Mouse (Mus musculus): ENCODE measurements around the gene Gm11034. TPM values are rescaled to one million over a fixed set of nuclear protein-coding genes. Genes with fewer than 3 reads are reported as not detected.

Gene Gm11034
- polyA plus RNA-seq, 1 experiment from 2014 or later = not detected

GRCm38 (mm10) chr8:72239499-72240402 lies 26.3 kb upstream of the Gm11034 start, which contains the start of gene Ap1m1:
Gene Ap1m1, plus strand, starts transcription at chr8:72240018.
- Histone ChIP-seq H3K27me3 (ENCODE audit: low read depth, poor library complexity, severe bottlenecking) (no peaks in the 10 kb centered on the region), H3K36me3 (peaks cover 24% of the 10 kb centered on the region), H3K4me3 (peak within 1 kb of the TSS; percentile 71), H3K27ac (replicated peaks) (peak within 1 kb of the TSS; percentile 97), H3K4me1 (peaks cover 17% of the 10 kb centered on the region), H3K9me3 (replicated peaks) (no peaks in the 10 kb centered on the region)
- peak; percentile 99 for DNase-seq (ENCODE audit: low spot score)
- WGBS = under 1% methylated on average over 54 of the region's 54 CpGs

GRCm38 (mm10) chr8:72222656-72223055 lies 9.2 kb upstream of the Gm11034 start:
- no peaks in the 10 kb centered on the region for H3K27me3 ChIP-seq (ENCODE audit: low read depth, poor library complexity, severe bottlenecking)
- peaks cover 16% of the 10 kb centered on the region for H3K4me1 ChIP-seq
- no peak overlapping the region for H3K27ac ChIP-seq (replicated peaks)
- 88% methylated on average over 5 of the region's 5 CpGs for WGBS
- no peaks in the 10 kb centered on the region for H3K9me3 ChIP-seq (replicated peaks)
- no peak for DNase-seq (ENCODE audit: low spot score)
- H3K4me3 ChIP-seq = no peak overlapping the region
- peaks cover 38% of the 10 kb centered on the region for H3K36me3 ChIP-seq

- Histone ChIP-seq H3K27me3 (ENCODE audit: low read depth, poor library complexity, severe bottlenecking) (no peaks in the 10 kb centered on the region; the same call in 1 of the 2 replicates), H3K27ac (replicated peaks) (no peak overlapping the region), H3K4me1 (peaks cover 16% of the 10 kb centered on the region), H3K36me3 (peaks cover 38% of the 10 kb centered on the region), H3K4me3 (peak overlapping the region; percentile 92), H3K9me3 (replicated peaks) (no peaks in the 10 kb centered on the region)
- no peak for DNase-seq (ENCODE audit: low spot score)
- WGBS = 90% methylated on average over 4 of the region's 4 CpGs
Observed at GRCm38 (mm10) chr8:72220758-72221157, 7.3 kb upstream of the Gm11034 start.

DNA sequence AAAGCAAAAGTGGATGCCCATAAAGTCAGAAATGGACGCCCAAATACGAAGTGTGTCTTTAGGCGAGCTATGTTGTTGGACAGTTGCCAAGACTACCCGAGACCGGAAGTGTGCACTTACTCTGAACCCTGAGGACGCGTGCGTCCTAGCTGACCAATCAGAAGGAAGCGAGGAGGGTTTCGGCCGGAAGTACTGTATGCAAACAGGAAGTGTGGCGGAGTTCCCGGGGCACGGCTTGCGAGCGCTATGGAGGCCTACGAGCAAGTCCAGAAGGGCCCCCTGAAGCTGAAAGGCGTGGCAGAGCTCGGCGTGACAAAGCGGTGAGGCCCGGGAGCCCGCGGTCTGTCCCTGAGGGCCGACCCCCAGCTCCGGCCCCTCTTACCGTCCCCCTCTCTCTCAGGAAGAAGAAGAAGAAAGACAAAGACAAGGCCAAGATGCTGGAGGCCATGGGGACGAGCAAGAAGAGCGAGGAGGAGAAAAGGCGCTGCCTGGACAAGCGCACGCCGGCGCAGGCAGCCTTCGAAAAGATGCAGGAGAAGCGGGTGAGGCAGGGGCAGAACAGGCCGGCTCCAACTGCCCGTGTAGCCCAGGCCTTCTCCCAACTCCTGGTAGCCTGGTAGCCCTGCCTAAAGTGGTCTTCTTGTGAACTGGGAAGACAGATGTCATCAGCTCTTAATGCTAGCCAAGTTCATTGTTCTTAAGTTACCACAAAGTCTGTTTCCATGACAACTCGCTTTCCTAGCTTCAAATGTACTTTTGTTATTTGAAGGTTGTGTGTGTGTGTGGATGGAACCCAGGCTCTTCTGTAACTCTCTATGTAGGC lies 6.3 kb upstream of the Gm11034 start, which contains the start of gene Fam32a:
TSS of gene Fam32a (plus strand) at position 190 of the 823 bp plus-strand sequence.
- Histone ChIP-seq H3K9me3 (replicated peaks) (no peaks in the 10 kb centered on the region), H3K4me1 (peaks cover 16% of the 10 kb centered on the region), H3K27me3 (ENCODE audit: low read depth, poor library complexity, severe bottlenecking) (no peaks in the 10 kb centered on the region; the same call in 1 of the 2 replicates), H3K27ac (replicated peaks) (peak within 1 kb of the TSS; percentile 91), H3K4me3 (peak within 1 kb of the TSS; percentile 92), H3K36me3 (peaks cover 38% of the 10 kb centered on the region)
- DNase-seq (ENCODE audit: low spot score) = peak; percentile 94
- WGBS = 22% methylated on average over 39 of the region's 39 CpGs

DNA sequence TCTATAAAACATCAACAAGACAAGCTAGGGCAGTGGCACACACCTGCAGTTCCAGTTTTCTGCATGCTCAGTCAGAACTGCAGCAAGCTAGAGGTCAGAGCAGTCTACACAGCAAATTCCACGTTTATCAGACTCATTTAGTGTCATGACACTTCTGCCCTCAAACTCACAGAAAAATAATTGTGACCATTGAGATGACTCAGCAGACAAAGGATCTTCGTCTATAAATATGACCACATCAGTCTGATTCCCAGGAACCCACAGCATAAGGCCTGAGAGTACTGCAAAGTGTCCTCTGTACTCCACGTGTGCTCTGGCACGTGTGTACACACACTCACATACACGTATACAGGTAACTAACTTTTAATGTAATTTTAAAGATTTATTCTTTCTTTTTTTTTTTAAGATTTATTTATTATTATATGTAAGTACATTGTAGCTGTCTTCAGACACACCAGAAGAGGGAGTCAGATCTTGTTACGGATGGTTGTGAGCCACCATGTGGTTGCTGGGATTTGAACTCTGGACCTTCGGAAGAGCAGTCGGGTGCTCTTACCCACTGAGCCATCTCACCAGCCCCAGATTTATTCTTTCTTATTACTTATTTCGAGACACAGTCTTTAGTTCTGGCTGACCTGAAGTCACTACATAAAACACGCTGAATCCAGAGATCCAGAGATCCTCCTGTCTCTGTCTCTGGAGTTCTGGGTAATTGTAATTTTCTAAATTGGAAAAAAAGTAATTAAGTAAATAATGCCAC lies 5.5 kb upstream of the Gm11034 start:
- Histone ChIP-seq H3K4me1 (peaks cover 16% of the 10 kb centered on the region), H3K27me3 (ENCODE audit: low read depth, poor library complexity, severe bottlenecking) (no peaks in the 10 kb centered on the region; the same call in 1 of the 2 replicates), H3K4me3 (peak overlapping the region; percentile 92), H3K36me3 (peaks cover 34% of the 10 kb centered on the region), H3K27ac (replicated peaks) (no peak overlapping the region; the same call in 1 of the 2 replicates), H3K9me3 (replicated peaks) (no peaks in the 10 kb centered on the region)
- 83% methylated on average over 10 of the region's 10 CpGs for WGBS
- DNase-seq (ENCODE audit: low spot score) = no peak

DNA sequence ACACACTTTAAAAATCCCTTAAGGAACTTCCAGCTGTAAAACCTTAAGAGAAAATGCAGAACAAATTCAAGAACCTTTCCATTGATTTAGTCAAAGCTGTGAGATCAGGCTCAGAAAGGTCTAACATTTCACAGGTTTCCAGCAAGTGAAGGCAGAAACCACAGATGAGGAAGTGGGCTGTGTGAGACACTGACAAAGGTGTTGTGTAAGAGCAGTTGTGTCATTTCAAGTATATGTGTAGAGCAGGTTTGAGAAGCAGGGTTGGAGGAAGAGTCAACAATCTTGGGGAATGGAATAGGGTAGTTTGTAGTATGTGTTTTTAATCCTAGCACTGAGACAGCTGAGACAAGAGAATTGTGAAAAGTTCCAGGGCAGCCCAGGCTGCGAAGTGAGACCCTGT lies 2.4 kb upstream of the Gm11034 start:
- DNase-seq (ENCODE audit: low spot score) = no peak
- H3K36me3 ChIP-seq = peaks cover 3% of the 10 kb centered on the region
- no peaks in the 10 kb centered on the region; the same call in 1 of the 2 replicates for H3K27me3 ChIP-seq (ENCODE audit: low read depth, poor library complexity, severe bottlenecking)
- H3K9me3 ChIP-seq (replicated peaks) = no peaks in the 10 kb centered on the region
- H3K27ac ChIP-seq (replicated peaks) = no peak overlapping the region
- no peak overlapping the region for H3K4me3 ChIP-seq
- H3K4me1 ChIP-seq = peaks cover 9% of the 10 kb centered on the region
- 65% methylated on average over 1 of the region's 1 CpGs for WGBS

DNA sequence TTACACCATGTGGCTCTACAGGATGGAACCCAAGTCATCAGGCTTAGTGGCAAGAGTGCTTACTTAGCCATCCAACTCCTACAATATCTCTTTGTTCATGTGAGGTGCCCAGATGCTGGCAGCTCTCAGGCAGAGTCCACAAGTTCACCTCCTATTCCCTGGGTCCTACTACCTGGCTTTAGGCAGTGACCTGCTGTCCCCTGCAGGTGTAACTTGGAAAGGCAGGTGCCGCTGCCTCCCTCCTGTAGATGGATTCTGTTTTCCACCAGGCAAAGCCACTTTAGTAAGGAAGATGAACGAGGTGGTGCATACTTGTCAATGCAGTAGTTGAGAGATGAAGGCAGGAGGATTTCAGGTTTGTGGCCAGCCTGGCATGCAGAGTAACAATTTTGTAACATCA lies 1.6 kb upstream of the Gm11034 start:
- Histone ChIP-seq H3K27ac (replicated peaks) (no peak overlapping the region), H3K9me3 (replicated peaks) (no peaks in the 10 kb centered on the region), H3K4me1 (peaks cover 1% of the 10 kb centered on the region), H3K4me3 (no peak overlapping the region), H3K27me3 (ENCODE audit: low read depth, poor library complexity, severe bottlenecking) (no peaks in the 10 kb centered on the region; the same call in 1 of the 2 replicates), H3K36me3 (no peaks in the 10 kb centered on the region)
- DNase-seq (ENCODE audit: low spot score) = no peak
- 44% methylated on average over 2 of the region's 2 CpGs for WGBS

- no peaks in the 10 kb centered on the region; the same call in 1 of the 2 replicates for H3K27me3 ChIP-seq (ENCODE audit: low read depth, poor library complexity, severe bottlenecking)
- H3K4me3 ChIP-seq = no peak within 1 kb of the TSS
- H3K4me1 ChIP-seq = no peaks in the 10 kb centered on the region
- no peak for DNase-seq (ENCODE audit: low spot score)
- H3K27ac ChIP-seq (replicated peaks) = no peak within 1 kb of the TSS
- WGBS = 71% methylated on average over 4 of the region's 4 CpGs
- no peaks in the 10 kb centered on the region for H3K9me3 ChIP-seq (replicated peaks)
- no peaks in the 10 kb centered on the region for H3K36me3 ChIP-seq
Observed at GRCm38 (mm10) chr8:72212751-72213150, 685 bp downstream of the Gm11034 start, which contains the start of gene Cib3. Gene Cib3, minus strand, starts transcription at chr8:72212837.

- Histone ChIP-seq H3K4me3 (no peak overlapping the region), H3K9me3 (replicated peaks) (no peaks in the 10 kb centered on the region), H3K36me3 (no peaks in the 10 kb centered on the region), H3K27me3 (ENCODE audit: low read depth, poor library complexity, severe bottlenecking) (no peaks in the 10 kb centered on the region; the same call in 1 of the 2 replicates), H3K4me1 (no peaks in the 10 kb centered on the region), H3K27ac (replicated peaks) (no peak overlapping the region)
- 89% methylated on average over 1 of the region's 1 CpGs for WGBS
- DNase-seq (ENCODE audit: low spot score) = no peak
Observed at GRCm38 (mm10) chr8:72211846-72212245, 1.6 kb downstream of the Gm11034 start.

- no peaks in the 10 kb centered on the region for H3K9me3 ChIP-seq (replicated peaks)
Observed at GRCm38 (mm10) chr8:72210710-72211109, 2.7 kb downstream of the Gm11034 start.

DNA sequence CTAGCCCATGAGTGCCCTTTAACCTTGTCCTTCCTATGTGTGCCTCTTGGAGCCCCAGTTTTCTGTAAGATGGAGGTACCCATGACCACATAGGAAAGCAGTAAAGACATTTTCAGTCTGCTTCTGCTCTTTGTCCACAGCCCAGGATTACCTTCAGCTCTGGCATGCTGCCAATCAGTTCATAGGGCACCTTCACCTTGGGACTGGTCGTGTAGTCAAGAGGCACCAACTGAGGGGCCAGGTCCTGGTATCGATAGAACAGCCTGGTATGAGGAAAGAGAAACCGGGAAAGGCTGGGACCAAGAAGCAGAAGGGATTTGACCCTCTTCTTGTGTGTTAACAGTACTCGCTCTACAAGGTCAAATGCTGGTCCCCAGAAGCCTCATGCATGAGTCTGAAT lies 3.2 kb downstream of the Gm11034 start:
- Histone ChIP-seq H3K4me3 (no peak overlapping the region), H3K4me1 (no peaks in the 10 kb centered on the region), H3K27ac (replicated peaks) (no peak overlapping the region), H3K27me3 (ENCODE audit: low read depth, poor library complexity, severe bottlenecking) (no peaks in the 10 kb centered on the region), H3K36me3 (no peaks in the 10 kb centered on the region), H3K9me3 (replicated peaks) (peaks cover 5% of the 10 kb centered on the region; the same call in 1 of the 2 replicates)
- 82% methylated on average over 4 of the region's 4 CpGs for WGBS
- no peak for DNase-seq (ENCODE audit: low spot score)

More at GRCm38 (mm10) chr8:72210710-72211109, 2.7 kb downstream of the Gm11034 start:
- no peaks in the 10 kb centered on the region for H3K4me1 ChIP-seq
- DNase-seq (ENCODE audit: low spot score) = no peak
- 66% methylated on average over 2 of the region's 2 CpGs for WGBS
- no peak overlapping the region for H3K27ac ChIP-seq (replicated peaks)
- H3K36me3 ChIP-seq = no peaks in the 10 kb centered on the region
- H3K4me3 ChIP-seq = no peak overlapping the region
- H3K27me3 ChIP-seq (ENCODE audit: low read depth, poor library complexity, severe bottlenecking) = no peaks in the 10 kb centered on the region

DNA sequence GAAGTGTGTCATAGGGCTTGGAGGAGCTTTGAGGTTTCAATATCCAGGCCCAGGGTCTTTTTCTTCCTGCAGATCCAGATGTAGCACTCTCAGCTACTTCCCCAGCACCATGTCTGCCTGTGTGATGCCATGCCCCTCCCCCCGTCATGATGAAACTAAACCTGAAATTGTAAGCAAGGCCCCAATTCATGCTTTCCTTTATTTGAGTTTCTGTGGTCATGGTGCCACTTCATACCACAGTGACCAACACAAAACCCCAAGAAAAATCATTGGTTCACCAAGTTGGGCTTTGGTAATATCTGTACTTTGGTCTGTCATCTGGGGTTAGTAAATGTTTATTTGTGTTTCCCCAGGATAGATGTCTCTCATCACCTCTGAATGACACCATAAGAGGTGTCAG lies 4.9 kb downstream of the Gm11034 start:
- 78% methylated on average over 1 of the region's 1 CpGs for WGBS
- no peaks in the 10 kb centered on the region for H3K4me1 ChIP-seq
- no peak overlapping the region for H3K27ac ChIP-seq (replicated peaks)
- DNase-seq (ENCODE audit: low spot score) = no peak
- no peaks in the 10 kb centered on the region for H3K36me3 ChIP-seq
- no peak overlapping the region for H3K4me3 ChIP-seq
- H3K27me3 ChIP-seq (ENCODE audit: low read depth, poor library complexity, severe bottlenecking) = no peaks in the 10 kb centered on the region
- peaks cover 19% of the 10 kb centered on the region for H3K9me3 ChIP-seq (replicated peaks)
